Mouse (Mus musculus) cerebellum, adult 9-10 months (tissue): ENCODE data around the gene Gm5640.
"Not testable (repeated sequence)": the region's sequence is repeated elsewhere in the genome, so short reads cannot be mapped to it uniquely, and the experiment has no call there.

Experiments
- DNase-seq: peaks from one replicate; pipeline ENCODE4 v3.0.0; 2022

Gm5640 gene

DNA sequence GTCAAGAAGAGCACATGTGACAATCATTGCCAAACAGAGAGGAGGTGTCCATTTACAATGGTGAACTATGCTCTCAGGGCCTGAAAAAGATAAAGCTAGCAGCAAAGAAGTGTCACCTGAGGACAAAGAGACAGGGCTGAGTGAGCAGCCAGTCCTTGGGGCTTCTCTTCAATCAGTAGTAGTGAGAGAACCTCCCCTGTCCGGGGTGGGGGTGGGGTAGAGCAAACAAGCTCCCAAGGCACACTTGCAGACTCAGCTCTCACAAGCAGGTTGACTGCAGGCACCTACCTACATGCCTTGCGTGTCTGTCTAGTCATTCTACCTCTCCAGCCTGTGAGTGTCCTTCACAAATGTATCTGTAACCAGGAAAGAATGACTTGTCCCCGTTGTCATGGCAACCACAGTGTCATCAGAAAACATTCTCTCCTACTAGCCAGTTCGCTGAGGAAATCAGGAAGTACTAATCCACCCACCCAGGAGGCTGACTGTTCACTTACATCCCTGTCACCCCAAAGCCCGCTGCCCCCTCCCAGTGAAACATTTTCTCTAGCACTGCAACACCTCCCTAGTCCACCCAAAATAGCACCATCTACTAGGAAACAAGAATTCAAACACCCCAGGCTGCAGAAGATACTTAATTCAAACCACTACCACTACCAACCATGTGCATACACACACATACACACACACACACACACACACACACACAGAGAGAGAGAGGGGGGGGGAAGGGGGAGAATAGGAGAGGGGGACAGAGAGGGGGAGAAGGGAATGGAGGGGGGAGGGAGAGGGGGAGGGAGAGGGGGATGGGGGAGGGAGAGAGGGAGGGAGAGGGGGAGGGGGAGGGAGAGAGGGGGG, at the start of gene Gm5640:
Gm5640 (minus strand) TSS at position 170 of the 858 bp plus-strand sequence.
- DNase-seq, result not testable (repeated sequence)

DNA sequence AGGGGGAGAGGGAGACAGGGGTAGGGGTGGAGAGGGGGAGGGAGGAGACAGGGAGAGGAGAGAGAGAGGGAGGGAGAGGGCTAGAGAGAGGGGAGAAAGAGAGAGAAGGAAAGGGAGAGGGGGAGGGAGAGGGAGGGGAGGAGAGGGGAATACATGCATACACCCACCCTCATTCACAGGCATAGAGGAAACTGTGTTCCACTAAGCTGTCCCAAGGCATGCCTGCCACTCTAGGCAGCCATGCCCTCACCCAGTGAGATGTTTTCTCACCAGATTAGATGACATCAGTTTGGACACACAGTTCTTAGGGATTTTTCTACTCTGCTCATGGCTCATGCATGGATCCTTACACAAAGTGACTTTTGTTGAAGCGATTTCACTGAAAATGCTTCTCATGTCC, 958 bp upstream of the Gm5640 start:
- not testable (repeated sequence) for DNase-seq

DNA sequence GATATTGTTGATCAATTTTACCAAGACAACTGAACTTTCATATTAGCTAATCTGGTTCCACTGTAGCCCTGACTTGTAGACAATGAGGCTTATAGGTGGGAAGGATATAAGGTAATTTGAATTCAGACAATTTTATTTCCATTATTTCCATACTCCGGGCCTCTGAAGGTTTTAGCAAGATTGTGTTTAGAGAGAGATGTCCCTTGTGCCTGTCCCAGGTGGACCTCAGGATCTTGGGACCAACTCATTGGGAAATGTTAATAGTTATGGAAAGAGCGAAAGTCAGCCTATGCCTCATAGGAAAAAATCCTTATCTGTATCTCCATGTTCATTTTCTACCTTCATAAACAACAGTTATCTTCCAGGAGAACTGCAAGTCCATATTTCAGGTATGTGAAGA, 53.1 kb downstream of the Gm5640 start, which contains the start of gene Olfr1325:
Olfr1325 (plus strand) TSS at position 301 of the 400 bp plus-strand sequence.
- no peak for DNase-seq
